11 mouse cellular contexts compared by ENCODE assay signal in the genomic region with DNA sequence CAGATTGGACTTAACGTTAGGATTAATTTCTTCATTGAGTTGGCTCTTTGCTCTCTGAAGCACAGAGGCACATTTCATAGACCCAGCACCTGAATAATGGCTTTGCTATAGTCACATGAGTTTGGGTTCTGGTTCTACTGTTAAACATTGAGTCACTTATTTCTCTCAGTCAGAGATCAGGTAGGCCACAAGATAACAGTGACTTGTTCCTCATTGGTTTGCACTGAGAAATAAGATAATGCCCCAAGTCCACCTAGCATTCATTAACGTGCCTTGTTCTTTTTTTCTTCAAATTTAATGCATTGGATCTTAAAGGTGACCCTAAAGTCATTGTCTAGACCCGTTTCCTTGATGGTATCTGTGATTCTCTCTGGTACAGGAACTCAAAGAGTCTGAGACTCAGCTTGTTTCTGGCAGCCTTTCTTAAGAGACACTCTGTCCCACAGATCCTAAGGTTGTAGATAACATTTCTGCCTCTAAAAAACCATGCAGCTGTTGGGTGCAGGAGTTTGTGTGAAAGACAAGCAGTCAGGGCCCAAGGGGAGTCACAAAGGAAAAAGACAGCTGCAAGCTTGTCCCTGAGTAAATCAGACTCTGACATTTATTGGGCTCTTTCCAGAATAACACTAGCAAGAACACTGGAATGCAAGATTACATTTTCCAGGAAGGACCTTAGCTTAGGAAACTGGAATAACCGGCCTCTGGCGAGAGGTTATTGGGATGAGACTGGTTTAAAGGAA. TPM values are rescaled to one million over a fixed set of nuclear protein-coding genes. Genes with fewer than 3 reads are reported as not detected.
DNase-seq lines count a peak whose midpoint lies in the region; ATAC-seq and TF ChIP-seq lines count a peak whose summit lies in the region.
"Had no signal": no experiment of that assay in that cellular context is flagged by ENCODE, and none has a peak within 500 bp of the region (broad histone marks: within the 10 kb centered on the region; RNA-seq: fewer than 3 reads in every experiment).

No protein-coding gene starts in this region.

- WGBS in heart, adult 2 months, result 37% methylated on average over 5 of the region's 5 CpGs
- 52% methylated on average over 5 of the region's 5 CpGs for WGBS in heart, embryonic 12.5 days
- 70% methylated on average over 5 of the region's 5 CpGs for WGBS in embryonic facial prominence, embryonic 15.5 days
- 56% methylated on average over 5 of the region's 5 CpGs for WGBS in heart, embryonic 14.5 days
- WGBS in limb, embryonic 13.5 days, result 45% methylated on average over 5 of the region's 5 CpGs

- no peak overlapping the region for H3K4me3 ChIP-seq in heart, adult 2 months
- H3K4me3 ChIP-seq in heart, embryonic 12.5 days, result no peak overlapping the region
- H3K4me3 ChIP-seq in embryonic facial prominence, embryonic 15.5 days (replicated peaks), result no peak overlapping the region
- H3K4me3 ChIP-seq in heart, embryonic 14.5 days (ENCODE audit: control insufficient read depth in 1 of 2, insufficient read depth in 1 of 2, low read depth in 1 of 2, low read length in 2 of 2), result no peak overlapping the region
- H3K4me3 ChIP-seq in limb, embryonic 13.5 days, result no peak overlapping the region

- TF ChIP-seq EP300 in heart, adult 2 months (IDR thresholded peaks at IDR 0.05; ENCODE audit: insufficient read depth, low read depth, low read length), result no peak

- no peak overlapping the region for H3K9ac ChIP-seq in heart, adult 2 months (ENCODE audit: low read depth, low read length)
- no peak overlapping the region for H3K9ac ChIP-seq in heart, embryonic 12.5 days
- H3K9ac ChIP-seq in embryonic facial prominence, embryonic 15.5 days, result no peak overlapping the region
- no peak overlapping the region for H3K9ac ChIP-seq in heart, embryonic 14.5 days (ENCODE audit: low read length)
- no peak overlapping the region for H3K9ac ChIP-seq in limb, embryonic 13.5 days
- H3K9ac ChIP-seq: hindbrain, embryonic 14.5 days had no signal

- H3K4me1 ChIP-seq in heart, adult 2 months (ENCODE audit: control insufficient read depth, insufficient read depth, low read length), result no peaks in the 10 kb centered on the region; the same call in 1 of the 2 replicates
- H3K4me1 ChIP-seq in heart, embryonic 12.5 days (replicated peaks), result peaks cover 27% of the 10 kb centered on the region
- peaks cover 4% of the 10 kb centered on the region; the same call in 1 of the 2 replicates for H3K4me1 ChIP-seq in embryonic facial prominence, embryonic 15.5 days
- peaks cover 20 to 27% of the 10 kb centered on the region in 2 experiments for H3K4me1 ChIP-seq in heart, embryonic 14.5 days (ENCODE audit: control insufficient read depth in 2 of 2, insufficient read depth in 2 of 2, low read length in 2 of 2)
- H3K4me1 ChIP-seq in limb, embryonic 13.5 days, result peaks cover 5% of the 10 kb centered on the region

- no peaks in the 10 kb centered on the region for H3K79me2 ChIP-seq in heart, adult 2 months (replicated peaks; ENCODE audit: control insufficient read depth, insufficient read depth, low read length)

- peak overlapping the region; percentile 1; the same call in 1 of the 2 replicates for H3K27ac ChIP-seq in heart, adult 2 months
- no peak overlapping the region for H3K27ac ChIP-seq in heart, embryonic 12.5 days (ENCODE audit: poor library complexity, severe bottlenecking)
- peak overlapping the region; percentile 30 for H3K27ac ChIP-seq in embryonic facial prominence, embryonic 15.5 days (replicated peaks)
- H3K27ac ChIP-seq in heart, embryonic 14.5 days (replicated peaks in 1 of 2; ENCODE audit: control insufficient read depth in 1 of 2, insufficient read depth in 1 of 2, low read depth in 2 of 2, low read length in 2 of 2), result peak overlapping the region; percentile 41 to 51
- H3K27ac ChIP-seq in limb, embryonic 13.5 days, result peak overlapping the region; percentile 35; the same call in 1 of the 2 replicates
- H3K27ac ChIP-seq: hindbrain, embryonic 14.5 days had no signal

- no peak for TF ChIP-seq POLR2A in heart, adult 2 months (IDR thresholded peaks at IDR 0.05; ENCODE audit: insufficient read depth, low read depth, low read length)

- H3K4me2 ChIP-seq in heart, embryonic 12.5 days, result no peak overlapping the region
- H3K4me2 ChIP-seq in embryonic facial prominence, embryonic 15.5 days (replicated peaks), result no peak overlapping the region
- H3K4me2 ChIP-seq in heart, embryonic 14.5 days (ENCODE audit: low read length), result no peak overlapping the region
- H3K4me2 ChIP-seq in limb, embryonic 13.5 days (replicated peaks), result no peak overlapping the region
- H3K4me2 ChIP-seq: hindbrain, embryonic 14.5 days had no signal

- H3K27me3 ChIP-seq in heart, adult 2 months (ENCODE audit: control insufficient read depth, insufficient read depth, low read length), result no peaks in the 10 kb centered on the region
- H3K27me3 ChIP-seq in heart, embryonic 12.5 days (replicated peaks), result no peaks in the 10 kb centered on the region
- H3K27me3 ChIP-seq in embryonic facial prominence, embryonic 15.5 days, result no peaks in the 10 kb centered on the region
- no peaks in the 10 kb centered on the region for H3K27me3 ChIP-seq in heart, embryonic 14.5 days (ENCODE audit: control insufficient read depth, insufficient read depth, low read length)
- no peaks in the 10 kb centered on the region for H3K27me3 ChIP-seq in limb, embryonic 13.5 days

- no peaks in the 10 kb centered on the region for H3K9me3 ChIP-seq in heart, embryonic 12.5 days (replicated peaks)
- no peaks in the 10 kb centered on the region for H3K9me3 ChIP-seq in embryonic facial prominence, embryonic 15.5 days (replicated peaks)
- no peaks in the 10 kb centered on the region for H3K9me3 ChIP-seq in heart, embryonic 14.5 days (ENCODE audit: control insufficient read depth, low read length)
- no peaks in the 10 kb centered on the region for H3K9me3 ChIP-seq in limb, embryonic 13.5 days

- intact Hi-C loops in heart, adult 2 months (cut with DNase I), result no loop called here

- ATAC-seq in heart, embryonic 12.5 days (ENCODE audit: insufficient number of reproducible peaks, low FRiP score), result no peak
- no peak for ATAC-seq in embryonic facial prominence, embryonic 15.5 days (ENCODE audit: insufficient number of reproducible peaks, low FRiP score, low TSS enrichment, low read depth)
- no peak for ATAC-seq in heart, embryonic 14.5 days (ENCODE audit: insufficient number of reproducible peaks, insufficient read depth, low FRiP score, low read depth)
- ATAC-seq in limb, embryonic 13.5 days (ENCODE audit: low FRiP score, low read depth), result peak; percentile 67
- ATAC-seq in inflammation-experienced regulatory T-cells, adult 6 months, result no peak

- no peaks in the 10 kb centered on the region for H3K36me3 ChIP-seq in heart, adult 2 months (ENCODE audit: control insufficient read depth, insufficient read depth, low read length)
- no peaks in the 10 kb centered on the region for H3K36me3 ChIP-seq in heart, embryonic 12.5 days
- H3K36me3 ChIP-seq in embryonic facial prominence, embryonic 15.5 days, result no peaks in the 10 kb centered on the region
- no peaks in the 10 kb centered on the region for H3K36me3 ChIP-seq in heart, embryonic 14.5 days (ENCODE audit: control insufficient read depth, insufficient read depth, low read length)
- H3K36me3 ChIP-seq in limb, embryonic 13.5 days, result no peaks in the 10 kb centered on the region

- no peak for TF ChIP-seq CTCF in heart, adult 2 months (IDR thresholded peaks at IDR 0.05)

- DNase-seq in heart, adult 2 months, result peak in 1 of 2 experiments; percentile 29
- DNase-seq in frontal cortex, postnatal 25 days (ENCODE audit: low spot score in 2 of 2), result no peak
- DNase-seq: cerebellum, postnatal 36 days; thymus, postnatal 14 days had no signal

RNA-seq across cellular contexts. Expression of gene Msgn1, which starts 17.9 kb away (rescaled TPM):
- not detected for total RNA-seq in heart, adult 2 months (2021)
- polyA plus RNA-seq in heart, adult 2 months (2012; rRNA removed), result not detected in 2 replicates
- not detected in 2 replicates for polyA plus RNA-seq in heart, embryonic 12.5 days (2016; fragmentation: Nextera tagmentation; extraction: Ambion mirVana)
- not detected in 2 replicates for polyA plus RNA-seq in embryonic facial prominence, embryonic 15.5 days (2015; fragmentation: Nextera tagmentation; extraction: Ambion mirVana)
- polyA plus RNA-seq in heart, embryonic 14.5 days (2014; fragmentation: Nextera tagmentation; extraction: Ambion mirVana), result 0.35 and 0.47 TPM in 2 replicates
- not detected in 2 replicates for polyA plus RNA-seq in limb, embryonic 13.5 days (2015; fragmentation: Nextera tagmentation; extraction: Ambion mirVana)
- polyA plus RNA-seq in inflammation-experienced regulatory T-cells, adult 6 months (2017; shearing (Covaris generic)), result not detected
- polyA plus RNA-seq: hindbrain, embryonic 14.5 days; limb, embryonic 11.5 days had no signal

RNA-seq across cellular contexts. Expression of gene Gen1, which starts 38.9 kb away (rescaled TPM):
- total RNA-seq in heart, adult 2 months (2021), result 1 to 10 TPM in 1 of 2 experiments, under 1 TPM in 1; 0.78 to 1.1 TPM
- 0.16 and 0.23 TPM in 2 replicates for polyA plus RNA-seq in heart, adult 2 months (2012; rRNA removed)
- 7.4 and 8.3 TPM in 2 replicates for polyA plus RNA-seq in heart, embryonic 12.5 days (2016; fragmentation: Nextera tagmentation; extraction: Ambion mirVana)
- polyA plus RNA-seq in embryonic facial prominence, embryonic 15.5 days (2015; fragmentation: Nextera tagmentation; extraction: Ambion mirVana), result 5.8 and 6.4 TPM in 2 replicates
- polyA plus RNA-seq in heart, embryonic 14.5 days (2014; fragmentation: Nextera tagmentation; extraction: Ambion mirVana), result 6.1 and 11.2 TPM in 2 replicates
- 9.6 and 9.9 TPM in 2 replicates for polyA plus RNA-seq in limb, embryonic 13.5 days (2015; fragmentation: Nextera tagmentation; extraction: Ambion mirVana)
- polyA plus RNA-seq in inflammation-experienced regulatory T-cells, adult 6 months (2017; shearing (Covaris generic)), result 10 to 100 TPM in 1 of 3 experiments, 1 to 10 TPM in 2; 1.4 to 10.4 (median 1.7) TPM

RNA-seq across cellular contexts. Expression of gene Smc6, which starts 39.0 kb away (rescaled TPM):
- 10 to 100 TPM; 46.0 to 48.3 TPM for total RNA-seq in heart, adult 2 months (2021)
- polyA plus RNA-seq in heart, adult 2 months (2012; rRNA removed), result 9.3 and 15.3 TPM in 2 replicates
- 124 and 125 TPM in 2 replicates for polyA plus RNA-seq in heart, embryonic 12.5 days (2016; fragmentation: Nextera tagmentation; extraction: Ambion mirVana)
- 148 and 172 TPM in 2 replicates for polyA plus RNA-seq in embryonic facial prominence, embryonic 15.5 days (2015; fragmentation: Nextera tagmentation; extraction: Ambion mirVana)
- 106 and 108 TPM in 2 replicates for polyA plus RNA-seq in heart, embryonic 14.5 days (2014; fragmentation: Nextera tagmentation; extraction: Ambion mirVana)
- 175 and 181 TPM in 2 replicates for polyA plus RNA-seq in limb, embryonic 13.5 days (2015; fragmentation: Nextera tagmentation; extraction: Ambion mirVana)
- 100 to 1,000 TPM; 102 to 185 (median 183) TPM for polyA plus RNA-seq in inflammation-experienced regulatory T-cells, adult 6 months (2017; shearing (Covaris generic))
